Mouse (Mus musculus) spleen, adult 10 weeks (tissue): ENCODE results near the gene Rpp38. TPM values are rescaled to one million over a fixed set of nuclear protein-coding genes. Genes with fewer than 3 reads are reported as not detected.

Source experiments
- polyA plus RNA-seq: library from polyadenylated mRNA; stranded (reverse); fragments of 350-450 nt; fragmentation: Illumina TruSeq; extraction: RNeasy Lipid Tissue Mini Kit (QIAGEN cat#74804); gene quantifications from one replicate; pipeline ENCODE4 v1.2.3, GENCODE M21; 2015; ENCODE audit warnings: low replicate concordance; ENCODE audit not compliant: insufficient read depth

Gene Rpp38
- polyA plus RNA-seq: 16.1 TPM

GRCm38 (mm10) chr2:3332484-3333242 lies at the start of gene Rpp38:
Rpp38 (minus strand) TSS chr2:3332643.

GRCm38 (mm10) chr2:3335611-3336301 lies 3.3 kb upstream of the Rpp38 start, which contains the start of gene Acbd7:
Acbd7 (plus strand) TSS chr2:3336168.

GRCm38 (mm10) chr2:3283602-3284472 lies 48.6 kb downstream of the Rpp38 start, which contains the start of gene Nmt2:
Nmt2 (plus strand) TSS chr2:3284212.

Other genes with a start within 250 kb of the Rpp38 start
- gene Fam171a1, start 218.4 kb downstream of the Rpp38 start, polyA plus RNA-seq: 8.0 TPM
- 33.9 TPM for gene Nmt2, start 48.4 kb downstream of the Rpp38 start, polyA plus RNA-seq
- gene Acbd7, start 3.5 kb upstream of the Rpp38 start, polyA plus RNA-seq: not detected
- gene Olah, start 64.6 kb upstream of the Rpp38 start, polyA plus RNA-seq: not detected
- gene Meig1, start 90.0 kb upstream of the Rpp38 start, polyA plus RNA-seq: not detected
- gene Dclre1c, start 91.5 kb upstream of the Rpp38 start, polyA plus RNA-seq: 43.2 TPM
- 2.9 TPM for gene Suv39h2, start 142.4 kb upstream of the Rpp38 start, polyA plus RNA-seq
- 3.5 TPM for gene Gm45902, start 180.1 kb upstream of the Rpp38 start, polyA plus RNA-seq
- gene Hspa14, start 180.2 kb upstream of the Rpp38 start, polyA plus RNA-seq: 88.9 TPM
- 1.6 TPM for gene Cdnf, start 180.4 kb upstream of the Rpp38 start, polyA plus RNA-seq
- 335 TPM for gene Fam107b, start 237.8 kb upstream of the Rpp38 start, polyA plus RNA-seq